Mouse (Mus musculus) cortical plate, adult 2 months (tissue): Measurements from ENCODE around the gene Mapkap1.

Source experiments
- CTCF ChIP-seq: fragments of 200-500 bp; IDR thresholded peaks from 2 replicates; pipeline ENCODE4 v1.5.1; 2011; ENCODE audit warnings: mild to moderate bottlenecking, control low read depth, low read length; ENCODE audit not compliant: insufficient read depth; ENCODE audit errors: extremely low read depth
- POLR2A ChIP-seq: fragments of 200-500 bp; IDR thresholded peaks from 2 replicates; pipeline ENCODE4 v1.6.1; 2011; ENCODE audit warnings: mild to moderate bottlenecking, low read length, control low read depth; ENCODE audit not compliant: insufficient read depth; ENCODE audit errors: extremely low read depth

DNA sequence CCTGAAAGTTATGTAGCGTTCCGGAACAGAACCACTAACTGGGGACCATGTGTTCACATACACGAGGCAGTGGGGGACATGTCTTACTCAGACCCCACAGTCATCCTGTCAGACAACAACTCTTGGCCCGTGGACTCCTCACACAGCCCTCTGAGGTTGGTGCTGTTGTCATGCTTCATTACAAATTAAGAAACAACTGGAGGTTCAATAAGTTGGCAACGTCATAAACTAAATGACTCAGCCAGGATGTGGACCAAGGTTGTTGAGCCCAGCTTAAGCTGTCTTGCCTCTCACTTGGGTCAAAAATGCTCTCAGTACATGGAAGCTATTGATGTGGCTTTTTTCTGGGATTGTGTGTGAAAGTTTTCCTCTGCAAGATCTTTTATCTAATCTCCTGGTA is 153.6 kb downstream of the Mapkap1 start:
- no peak for TF ChIP-seq POLR2A
- no peak for TF ChIP-seq CTCF
